Comparison of ENCODE assay signal across 10 mouse cellular contexts in genomic region chr7:73637810-73638125, GRCm38 (mm10).
DNase-seq lines count a peak whose midpoint lies in the region; ATAC-seq and TF ChIP-seq lines count a peak whose summit lies in the region.
"Had no signal": no experiment of that assay in that cellular context is flagged by ENCODE, and none has a peak within 500 bp of the region (broad histone marks: within the 10 kb centered on the region; RNA-seq: fewer than 3 reads in every experiment).

No protein-coding gene starts in this region.

- H3K4me2 ChIP-seq in hindbrain, embryonic 16.5 days (ENCODE audit: low read length), result no peak overlapping the region
- no peak overlapping the region for H3K4me2 ChIP-seq in neural tube, embryonic 12.5 days (replicated peaks)
- H3K4me2 ChIP-seq: heart, embryonic 13.5 days had no signal

- no peak for TF ChIP-seq POLR2A in kidney, adult 2 months (IDR thresholded peaks at IDR 0.05; ENCODE audit: low read depth, low read length)

- H3K36me3 ChIP-seq in forebrain, embryonic 10.5 days (replicated peaks), result no peaks in the 10 kb centered on the region
- H3K36me3 ChIP-seq in hindbrain, embryonic 16.5 days (ENCODE audit: control insufficient read depth, insufficient read depth, low read length), result no peaks in the 10 kb centered on the region
- H3K36me3 ChIP-seq in neural tube, embryonic 12.5 days, result no peaks in the 10 kb centered on the region
- H3K36me3 ChIP-seq in kidney, adult 2 months (ENCODE audit: control insufficient read depth, insufficient read depth, low read length), result no peaks in the 10 kb centered on the region
- H3K36me3 ChIP-seq: heart, embryonic 13.5 days had no signal

- H3K27me3 ChIP-seq in forebrain, embryonic 10.5 days (ENCODE audit: poor library complexity, severe bottlenecking), result 0 out of 2 replicates have a peak, but pooled peaks cover 4% of the 10 kb centered on the region
- no peaks in the 10 kb centered on the region for H3K27me3 ChIP-seq in hindbrain, embryonic 16.5 days (replicated peaks; ENCODE audit: control insufficient read depth, insufficient read depth, low read length)
- peaks cover 52% of the 10 kb centered on the region for H3K27me3 ChIP-seq in neural tube, embryonic 12.5 days (replicated peaks)
- H3K27me3 ChIP-seq in kidney, adult 2 months (replicated peaks; ENCODE audit: control insufficient read depth, insufficient read depth, low read length), result no peaks in the 10 kb centered on the region
- H3K27me3 ChIP-seq: heart, embryonic 13.5 days; Patski had no signal

- ATAC-seq in hindbrain, embryonic 16.5 days, result peak; percentile 85
- peak; percentile 88 for ATAC-seq in neural tube, embryonic 12.5 days (ENCODE audit: low FRiP score, low read depth)
- ATAC-seq: Patski had no signal

- H3K9ac ChIP-seq in hindbrain, embryonic 16.5 days (ENCODE audit: low read depth, low read length), result no peak overlapping the region
- H3K9ac ChIP-seq in neural tube, embryonic 12.5 days, result no peak overlapping the region
- H3K9ac ChIP-seq: heart, embryonic 13.5 days had no signal

- no peaks in the 10 kb centered on the region; the same call in 1 of the 2 replicates for H3K9me3 ChIP-seq in forebrain, embryonic 10.5 days
- no peaks in the 10 kb centered on the region for H3K9me3 ChIP-seq in hindbrain, embryonic 16.5 days (ENCODE audit: control insufficient read depth, low read length)
- no peaks in the 10 kb centered on the region for H3K9me3 ChIP-seq in neural tube, embryonic 12.5 days
- H3K9me3 ChIP-seq: heart, embryonic 13.5 days had no signal

- H3K4me3 ChIP-seq in layer of hippocampus, adult 2 months, result no peak overlapping the region
- H3K4me3 ChIP-seq in forebrain, embryonic 10.5 days, result no peak overlapping the region
- no peak overlapping the region for H3K4me3 ChIP-seq in hindbrain, embryonic 16.5 days (ENCODE audit: low read length)
- H3K4me3 ChIP-seq in neural tube, embryonic 12.5 days, result no peak overlapping the region
- H3K4me3 ChIP-seq in kidney, adult 2 months (ENCODE audit: insufficient read depth, low read depth, low read length), result no peak overlapping the region
- H3K4me3 ChIP-seq: heart, embryonic 13.5 days had no signal

- WGBS in forebrain, embryonic 10.5 days, result 50% methylated on average over 4 of the region's 4 CpGs
- WGBS in hindbrain, embryonic 16.5 days, result 19% methylated on average over 4 of the region's 4 CpGs
- 12% methylated on average over 4 of the region's 4 CpGs for WGBS in neural tube, embryonic 12.5 days
- 80% methylated on average over 4 of the region's 4 CpGs for WGBS in kidney, adult 2 months

- peak; percentile 49 to 70 for DNase-seq in layer of hippocampus, adult 2 months (ENCODE audit: low spot score in 2 of 2)
- DNase-seq in layer of hippocampus, adult 11-12 months (ENCODE audit: low spot score), result no peak
- peak; percentile 62 for DNase-seq in forebrain, embryonic 10.5 days (ENCODE audit: extremely low spot score, low spot score)
- DNase-seq in kidney, adult 2 months, result no peak
- DNase-seq in lung, adult 18-20 months, result no peak
- DNase-seq in cerebellum, adult 11-12 months, result no peak

- no peak for TF ChIP-seq CTCF in layer of hippocampus, adult 2 months (conservative IDR thresholded peaks at IDR 0.05)
- TF ChIP-seq CTCF in kidney, adult 2 months (conservative IDR thresholded peaks at IDR 0.05; ENCODE audit: insufficient read depth, insufficient read length, low read depth, low read length), result no peak

- peak overlapping the region; percentile 52; the same call in 1 of the 2 replicates for H3K27ac ChIP-seq in layer of hippocampus, adult 2 months
- H3K27ac ChIP-seq in forebrain, embryonic 10.5 days, result peak overlapping the region; percentile 22; the same call in 1 of the 2 replicates
- 0 out of 2 replicates have a peak overlapping the region, but pooled peaks have one; percentile 10 for H3K27ac ChIP-seq in hindbrain, embryonic 16.5 days (ENCODE audit: low read depth, low read length)
- H3K27ac ChIP-seq in neural tube, embryonic 12.5 days, result no peak overlapping the region
- no peak overlapping the region for H3K27ac ChIP-seq in kidney, adult 2 months (ENCODE audit: insufficient read depth, low read depth, low read length)
- H3K27ac ChIP-seq: heart, embryonic 13.5 days had no signal

- H3K4me1 ChIP-seq in forebrain, embryonic 10.5 days, result peaks cover 42% of the 10 kb centered on the region
- peaks cover 6% of the 10 kb centered on the region for H3K4me1 ChIP-seq in hindbrain, embryonic 16.5 days (ENCODE audit: control insufficient read depth, insufficient read depth, low read depth, low read length)
- H3K4me1 ChIP-seq in neural tube, embryonic 12.5 days, result peaks cover 9% of the 10 kb centered on the region
- no peaks in the 10 kb centered on the region for H3K4me1 ChIP-seq in kidney, adult 2 months (ENCODE audit: control insufficient read depth, insufficient read depth, low read length)

Comparison
In these comparisons a context has a peak if more than half of its experiments do, and no peak if none do; other contexts are left out.
1. DNase-seq: peak in layer of hippocampus, adult 2 months (2 of 2) and forebrain, embryonic 10.5 days (single experiment); none in layer of hippocampus, adult 11-12 months (single experiment), kidney, adult 2 months (single experiment), lung, adult 18-20 months (0 of 2) and cerebellum, adult 11-12 months (single experiment).
2. H3K27ac ChIP-seq: peak in layer of hippocampus, adult 2 months (single experiment), forebrain, embryonic 10.5 days (single experiment) and hindbrain, embryonic 16.5 days (single experiment); none in neural tube, embryonic 12.5 days (single experiment) and kidney, adult 2 months (single experiment).